Mouse (Mus musculus): ENCODE results near the gene Maml2.

GRCm38 (mm10) chr9:13455231-13455630, 157.5 kb downstream of the Maml2 start:
- TF ChIP-seq POLR2A (IDR thresholded peaks at IDR 0.05; ENCODE audit: insufficient read depth, low read depth, low read length) = no peak
- no peak for TF ChIP-seq CTCF (IDR thresholded peaks at IDR 0.05; ENCODE audit: insufficient read depth, low read depth, low read length)
